Mouse (Mus musculus) thymus, postnatal 4 days (tissue): ENCODE measurements around the gene Slc8a2.

Experiments
- DNase-seq: peaks from one replicate; pipeline ENCODE4 v3.0.0; 2021

The Slc8a2 gene

DNA sequence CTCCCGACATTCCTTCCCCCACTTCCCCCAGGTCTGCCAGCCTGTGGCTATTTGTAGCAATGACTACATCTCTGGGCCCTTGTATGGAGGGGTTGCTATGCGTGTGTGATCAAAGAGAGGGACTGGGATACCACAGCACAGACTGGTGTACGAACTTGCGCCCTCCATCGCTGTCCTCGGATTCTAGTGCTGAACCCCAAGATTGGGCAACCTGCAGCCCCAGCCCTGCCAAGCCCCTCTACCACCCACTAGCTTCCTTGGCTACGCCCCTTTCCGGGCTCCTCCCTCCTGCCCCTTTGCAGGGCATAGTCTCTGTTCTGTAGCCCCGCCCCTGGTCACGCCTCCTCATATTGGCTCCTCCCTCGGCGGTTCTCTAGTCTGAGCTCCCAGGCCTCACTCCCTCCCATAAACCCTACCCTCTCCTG, at the start of gene Slc8a2:
Gene Slc8a2 (plus strand): TSS at position 406 of the 425 bp plus-strand sequence.
- DNase-seq = peak; percentile 80

- no peak for DNase-seq
These were observed 49.7 kb upstream of the Slc8a2 start for GRCm38 (mm10) chr7:16079947-16080346.

- DNase-seq = no peak
These were observed 49.0 kb upstream of the Slc8a2 start for GRCm38 (mm10) chr7:16080581-16080980.

DNA sequence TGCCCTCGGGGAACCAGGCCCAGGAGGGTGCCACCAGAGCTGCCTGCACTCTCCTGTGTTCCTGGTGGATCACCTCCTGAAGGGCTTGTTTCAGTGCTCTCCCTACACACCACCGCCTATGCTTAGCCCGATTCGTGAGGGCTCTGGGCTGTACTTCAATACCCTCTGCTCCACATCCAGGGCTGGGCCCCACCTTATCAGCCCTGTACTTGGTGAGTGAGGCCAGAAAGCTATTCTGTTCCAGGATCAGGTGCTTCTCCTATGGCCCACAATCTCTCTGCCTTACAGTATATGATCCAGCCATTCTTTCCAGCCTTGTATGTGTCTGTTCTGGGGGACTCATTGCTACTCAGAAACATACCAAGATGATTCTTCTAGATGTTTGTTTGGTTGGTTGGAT, 46.3 kb upstream of the Slc8a2 start:
- no peak for DNase-seq

DNA sequence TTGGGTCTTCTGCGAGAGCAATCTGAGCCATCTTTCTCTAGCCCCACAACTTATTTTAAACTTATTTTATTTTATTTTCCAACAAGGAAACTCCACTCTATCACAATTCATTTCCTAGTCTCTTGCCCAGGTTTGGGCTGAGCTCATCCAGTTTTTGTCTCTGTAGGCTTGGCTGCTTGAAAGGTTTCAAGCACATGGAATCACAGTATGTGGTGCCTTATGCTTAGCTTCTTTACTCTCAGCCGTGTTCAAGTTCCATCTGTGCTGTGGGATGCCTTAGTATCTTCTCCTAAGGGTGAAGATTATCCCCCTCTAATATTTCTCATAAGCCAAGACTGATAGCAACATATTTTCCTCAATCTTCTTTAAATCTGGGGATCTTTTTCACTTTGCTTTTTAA, 42.0 kb upstream of the Slc8a2 start:
- DNase-seq = no peak

DNA sequence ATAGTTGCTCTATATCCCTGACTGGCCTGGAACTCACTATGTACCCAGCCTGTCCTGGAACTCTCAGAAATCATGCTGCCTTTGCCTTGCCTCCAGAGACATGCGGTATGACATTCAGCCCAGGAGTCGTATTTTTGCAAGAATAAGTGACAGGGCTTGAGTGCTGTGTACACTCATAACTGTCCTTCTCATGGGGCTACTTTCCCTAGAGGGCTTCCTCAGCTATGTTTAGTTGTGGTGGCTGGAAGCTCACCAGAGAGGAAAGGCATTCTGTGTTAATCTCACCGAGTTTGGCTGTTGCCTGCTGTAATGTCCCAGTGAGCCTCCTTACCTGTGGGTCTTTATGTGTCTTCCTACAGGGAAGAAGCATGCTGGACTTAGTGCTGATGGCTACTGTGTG, 35.0 kb upstream of the Slc8a2 start:
- DNase-seq = no peak

- peak; percentile 98 for DNase-seq
These were observed 31.3 kb upstream of the Slc8a2 start, which contains the start of gene Napa for GRCm38 (mm10) chr7:16098021-16099017. Gene Napa, plus strand, starts transcription at chr7:16098458.

- DNase-seq = no peak
These were observed 29.7 kb upstream of the Slc8a2 start for GRCm38 (mm10) chr7:16099901-16100300.

GRCm38 (mm10) chr7:16101081-16101480, 28.5 kb upstream of the Slc8a2 start:
- no peak for DNase-seq

GRCm38 (mm10) chr7:16101726-16102475, 27.7 kb upstream of the Slc8a2 start:
- DNase-seq = no peak

DNA sequence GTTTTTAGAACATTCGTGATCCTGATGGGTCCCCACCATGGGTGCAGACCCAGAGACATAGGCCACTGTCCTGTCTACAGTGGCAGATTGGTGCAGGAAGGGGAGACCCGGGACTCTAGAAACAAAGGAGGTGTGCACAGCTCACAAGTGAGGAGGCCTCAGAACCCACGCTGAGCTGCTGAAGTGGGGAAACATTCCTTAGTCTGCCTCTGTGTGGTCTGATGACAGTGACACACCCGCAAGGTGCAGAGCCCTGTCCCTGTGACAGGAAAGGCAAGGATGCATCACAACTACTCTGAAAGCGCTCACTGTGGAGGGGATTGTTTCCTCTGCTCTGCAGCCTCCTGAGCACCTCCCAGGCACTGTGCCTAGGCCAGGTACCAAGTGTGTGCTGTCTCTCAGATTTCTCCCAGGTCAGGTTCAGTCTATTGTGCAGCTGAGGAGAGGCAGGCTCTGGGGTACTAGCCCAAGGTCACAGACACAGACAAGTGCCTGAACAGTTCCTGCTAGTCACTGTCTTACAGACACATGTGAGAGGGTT, 26.9 kb upstream of the Slc8a2 start:
- no peak for DNase-seq

GRCm38 (mm10) chr7:16103760-16104159, 25.9 kb upstream of the Slc8a2 start:
- DNase-seq = no peak

GRCm38 (mm10) chr7:16104611-16105388, 24.8 kb upstream of the Slc8a2 start:
- DNase-seq = no peak

DNA sequence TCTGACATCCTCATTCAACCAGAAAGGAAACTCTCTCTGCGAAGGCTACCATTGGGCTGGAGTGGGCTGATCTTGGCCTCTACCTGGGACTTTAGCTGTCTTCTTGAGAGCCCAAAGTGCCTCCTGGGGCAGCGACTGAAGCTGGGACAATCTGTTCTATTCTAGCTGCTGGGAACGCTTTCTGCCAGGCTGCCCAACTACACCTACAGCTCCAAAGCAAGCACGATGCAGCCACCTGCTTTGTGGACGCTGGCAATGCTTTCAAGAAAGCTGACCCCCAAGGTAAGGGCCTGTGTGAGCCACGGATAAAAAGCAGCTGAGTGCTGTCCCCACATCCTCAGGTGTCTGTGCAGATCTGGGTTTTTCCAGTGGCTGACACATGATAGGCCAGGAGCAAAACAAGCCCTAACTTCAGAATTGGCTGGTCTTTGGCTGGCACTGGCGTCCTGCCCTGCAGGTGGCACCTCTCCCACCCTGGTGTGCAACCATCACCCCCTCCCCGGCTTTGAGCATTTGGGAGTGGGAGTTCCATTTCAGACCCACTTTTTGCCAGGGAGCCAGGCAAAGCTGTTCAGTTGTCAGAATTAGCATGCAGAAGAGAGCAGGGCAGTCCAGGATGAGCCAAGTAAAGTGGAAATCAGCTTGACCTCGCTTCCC, 20.6 kb upstream of the Slc8a2 start:
- DNase-seq = no peak

DNA sequence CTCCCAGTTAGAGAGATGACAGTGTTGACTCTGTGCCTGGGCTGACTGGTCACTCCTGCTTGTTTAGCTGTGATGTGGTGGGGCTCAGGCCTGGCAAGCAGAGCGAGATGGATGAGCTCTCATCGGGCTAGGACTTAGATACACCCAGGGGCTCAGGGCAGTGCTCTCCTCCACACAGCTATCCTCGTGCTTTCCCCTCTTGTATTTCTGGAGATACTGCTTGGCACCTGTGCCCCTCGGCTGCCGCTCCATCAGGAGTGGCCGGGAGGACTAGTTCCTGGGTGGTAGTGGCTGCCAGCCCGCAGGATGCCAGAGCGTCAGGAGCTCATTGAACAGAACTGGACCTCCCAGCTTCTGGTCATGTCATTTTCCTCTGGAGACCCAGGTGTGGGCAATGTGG, 19.5 kb upstream of the Slc8a2 start:
- no peak for DNase-seq

GRCm38 (mm10) chr7:16111284-16112090, 18.1 kb upstream of the Slc8a2 start:
- no peak for DNase-seq

DNA sequence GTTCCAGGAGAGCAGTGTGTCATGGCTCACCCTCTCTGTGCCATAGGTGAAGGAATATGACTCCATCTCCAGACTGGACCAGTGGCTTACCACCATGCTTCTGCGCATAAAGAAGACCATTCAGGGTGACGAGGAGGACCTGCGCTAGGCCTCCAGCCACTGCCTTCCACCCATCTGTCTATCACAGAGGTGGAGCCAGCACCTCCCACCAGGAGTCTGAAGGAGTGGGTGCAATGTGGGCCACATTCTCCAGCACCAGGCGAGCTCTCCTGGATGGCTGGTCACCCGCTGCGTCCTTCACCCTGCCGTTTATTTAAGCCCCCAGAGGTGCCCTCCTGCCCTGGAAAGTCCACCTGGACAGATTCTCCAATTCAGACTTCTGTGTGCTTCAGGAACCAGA, 13.2 kb upstream of the Slc8a2 start:
- DNase-seq = no peak

DNA sequence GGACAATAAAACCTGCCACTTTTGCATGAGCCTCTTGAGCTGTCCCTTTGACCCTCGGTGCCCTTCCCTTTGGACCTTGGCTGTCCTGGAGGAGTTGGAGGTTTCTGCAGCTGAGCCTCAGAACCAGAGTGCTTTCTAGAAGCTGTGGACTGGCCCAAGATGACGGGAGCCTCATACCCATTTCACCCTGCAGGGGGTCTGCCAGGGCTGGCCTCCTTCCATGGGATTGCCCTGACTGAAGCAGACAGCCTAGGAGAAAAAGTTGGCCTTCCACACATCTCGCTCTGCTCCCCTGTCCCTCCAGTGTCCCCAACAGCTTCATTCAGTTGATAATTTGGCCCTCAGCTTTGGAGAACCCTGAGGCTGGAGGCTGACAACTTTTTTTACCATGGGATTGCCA, 12.5 kb upstream of the Slc8a2 start:
- DNase-seq = no peak

GRCm38 (mm10) chr7:16119569-16120261, 9.9 kb upstream of the Slc8a2 start, which contains the start of gene Kptn:
Gene Kptn, plus strand, starts transcription at chr7:16119895.
- DNase-seq = peak; percentile 94

- DNase-seq = no peak
These were observed 9.4 kb upstream of the Slc8a2 start for GRCm38 (mm10) chr7:16120262-16120600.

GRCm38 (mm10) chr7:16125829-16126228, 3.8 kb upstream of the Slc8a2 start:
- DNase-seq = no peak
